Mouse (Mus musculus) spleen, adult 2 months (tissue): ENCODE results near the gene Acsf3. TPM values are rescaled to one million over a fixed set of nuclear protein-coding genes. Genes with fewer than 3 reads are reported as not detected.

Experiments used
- DNase-seq, 2 experiments: peaks; one replicate each; pipeline versions ENCODE4 v3.0.0 to v3.0.0-alpha.2; 2012 to 2021; ENCODE audit warnings: low spot score in 2 of 2, low read depth in 1 of 2
- H3K27ac ChIP-seq: fragments of 200-500 bp; 2 replicates; pipeline ENCODE4 v1.5.1; 2012; ENCODE audit warnings: low read length, inconsistent platforms; ENCODE audit not compliant: insufficient read depth
- H3K27me3 ChIP-seq: fragments of 200-500 bp; 2 replicates; pipeline ENCODE4 v1.6.1; 2012; ENCODE audit warnings: mild to moderate bottlenecking, moderate library complexity, low read length, inconsistent platforms; ENCODE audit not compliant: control insufficient read depth, insufficient read depth
- H3K36me3 ChIP-seq: fragments of 200-500 bp; 2 replicates; pipeline ENCODE4 v1.6.1; 2012; ENCODE audit warnings: mild to moderate bottlenecking, low read length, inconsistent platforms; ENCODE audit not compliant: control insufficient read depth, insufficient read depth
- H3K4me1 ChIP-seq: fragments of 200-500 bp; 2 replicates; pipeline ENCODE4 v1.6.1; 2011; ENCODE audit warnings: inconsistent platforms; ENCODE audit not compliant: control insufficient read depth, insufficient read depth, insufficient read length
- H3K4me3 ChIP-seq: fragments of 200-500 bp; 2 replicates; pipeline ENCODE4 v1.5.1; 2011; ENCODE audit warnings: mild to moderate bottlenecking, inconsistent platforms; ENCODE audit not compliant: insufficient read depth, insufficient read length; ENCODE audit errors: extremely low read depth
- CTCF ChIP-seq: fragments of 200-500 bp; IDR thresholded peaks from 2 replicates; pipeline ENCODE4 v1.5.1; 2011; ENCODE audit warnings: mild to moderate bottlenecking, inconsistent platforms; ENCODE audit not compliant: insufficient read depth, insufficient read length, insufficient replicate concordance; ENCODE audit errors: extremely low read depth
- POLR2A ChIP-seq: fragments of 200-500 bp; IDR thresholded peaks from 2 replicates; pipeline ENCODE4 v1.6.1; 2011; ENCODE audit warnings: low read depth, low read length, inconsistent platforms
- WGBS: fragments of 180-500 bp; shearing (Covaris S2); methylation state at CpG from one replicate; pipeline ENCODE4 v1.1.7; 2018; 5-methylcytosine and 5-hydroxymethylcytosine counted together
- polyA plus RNA-seq: library from polyadenylated mRNA; depleted of rRNA; stranded (reverse); fragments of >200 nt; gene quantifications from 2 replicates; pipeline ENCODE4 v1.2.3, GENCODE M21; 2012

Acsf3 gene
- polyA plus RNA-seq, 1 experiment = 11.1 TPM

DNA sequence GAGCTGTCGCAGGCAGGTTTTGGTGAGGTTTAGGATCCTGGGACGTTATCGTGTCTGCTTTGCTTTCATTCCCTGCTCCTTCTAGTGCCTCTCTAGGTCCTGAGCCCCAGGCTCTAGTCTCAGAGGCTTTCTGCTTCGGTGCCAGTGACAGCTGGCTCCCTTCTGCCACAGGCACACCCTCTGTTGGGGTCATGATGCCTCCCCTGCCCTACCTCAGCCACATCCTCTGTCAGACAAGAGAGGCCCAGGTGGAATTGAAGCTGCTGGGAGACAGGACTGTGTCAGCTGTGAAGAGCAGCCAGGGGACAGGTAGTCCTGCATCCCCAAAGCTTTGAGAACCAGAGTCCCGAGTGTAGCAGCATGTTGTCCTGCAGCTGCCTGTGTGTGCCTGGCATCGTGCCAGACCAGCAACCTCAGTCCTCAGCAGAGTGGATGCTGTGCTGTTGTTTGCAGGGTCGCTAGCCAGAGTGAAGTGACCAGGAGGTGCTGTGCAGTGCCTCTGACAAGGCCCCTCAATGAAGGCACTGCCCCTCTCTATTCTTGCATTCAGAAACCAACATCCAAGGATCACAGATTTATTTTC, 31.8 kb downstream of the Acsf3 start:
- H3K27me3 ChIP-seq = no peaks in the 10 kb centered on the region
- TF ChIP-seq CTCF = no peak
- no peak for TF ChIP-seq POLR2A
- H3K4me3 ChIP-seq = no peak overlapping the region
- WGBS = 74% methylated on average over 7 of the region's 7 CpGs
- peaks cover 6% of the 10 kb centered on the region; the same call in 1 of the 2 replicates for H3K36me3 ChIP-seq
- H3K27ac ChIP-seq = no peak overlapping the region
- DNase-seq = no peak
- no peaks in the 10 kb centered on the region for H3K4me1 ChIP-seq

GRCm38 (mm10) chr8:122807907-122808306, 32.6 kb downstream of the Acsf3 start:
- H3K4me3 ChIP-seq = no peak overlapping the region
- no peak for DNase-seq
- TF ChIP-seq POLR2A (no peak), CTCF (no peak)
- no peak overlapping the region for H3K27ac ChIP-seq
- H3K4me1 ChIP-seq = no peaks in the 10 kb centered on the region
- H3K27me3 ChIP-seq = no peaks in the 10 kb centered on the region
- H3K36me3 ChIP-seq = peaks cover 5% of the 10 kb centered on the region; the same call in 1 of the 2 replicates
- 86% methylated on average over 4 of the region's 4 CpGs for WGBS

DNA sequence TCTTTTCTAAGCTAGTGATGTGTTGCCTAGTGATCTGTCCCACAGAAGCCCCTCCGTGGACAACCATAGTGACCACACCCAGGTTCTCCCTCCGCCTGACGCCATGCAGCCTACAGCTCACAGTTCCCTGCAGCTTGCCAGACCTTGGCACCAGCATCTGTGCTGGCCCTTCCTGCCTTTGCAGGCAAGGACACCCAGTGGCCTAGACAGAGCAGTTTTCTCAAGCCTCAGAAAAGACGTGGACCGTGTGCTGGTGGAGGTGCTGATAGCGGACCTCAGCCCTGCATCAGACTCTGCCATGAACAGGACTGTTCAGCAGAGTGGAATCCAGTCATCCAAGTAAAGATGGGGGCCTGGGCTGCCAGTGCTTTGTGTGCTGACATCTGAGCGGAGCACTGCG, 35.1 kb downstream of the Acsf3 start:
- Histone ChIP-seq H3K4me1 (no peaks in the 10 kb centered on the region), H3K27ac (no peak overlapping the region), H3K27me3 (no peaks in the 10 kb centered on the region), H3K36me3 (peaks cover 6% of the 10 kb centered on the region; the same call in 1 of the 2 replicates), H3K4me3 (no peak overlapping the region)
- WGBS = 89% methylated on average over 8 of the region's 8 CpGs
- DNase-seq = no peak
- TF ChIP-seq POLR2A (no peak), CTCF (no peak)

- H3K27ac ChIP-seq = no peak overlapping the region
- DNase-seq = no peak
- TF ChIP-seq CTCF (no peak), POLR2A (no peak)
- no peaks in the 10 kb centered on the region for H3K4me1 ChIP-seq
- H3K36me3 ChIP-seq = peaks cover 6% of the 10 kb centered on the region; the same call in 1 of the 2 replicates
- no peak overlapping the region for H3K4me3 ChIP-seq
- no peaks in the 10 kb centered on the region for H3K27me3 ChIP-seq
- WGBS = 94% methylated on average over 16 of the region's 16 CpGs
Measured at GRCm38 (mm10) chr8:122811870-122812494, 36.7 kb downstream of the Acsf3 start.

GRCm38 (mm10) chr8:122812610-122813250, 37.4 kb downstream of the Acsf3 start:
- no peak for DNase-seq
- Histone ChIP-seq H3K27ac (no peak overlapping the region), H3K27me3 (no peaks in the 10 kb centered on the region), H3K4me3 (no peak overlapping the region), H3K36me3 (peaks cover 4% of the 10 kb centered on the region; the same call in 1 of the 2 replicates), H3K4me1 (no peaks in the 10 kb centered on the region)
- TF ChIP-seq POLR2A (no peak), CTCF (peak; percentile 30; the same call in 1 of the 2 replicates)
- WGBS = 82% methylated on average over 14 of the region's 14 CpGs

GRCm38 (mm10) chr8:122814608-122815007, 39.3 kb downstream of the Acsf3 start:
- no peak overlapping the region for H3K4me3 ChIP-seq
- H3K27me3 ChIP-seq = no peaks in the 10 kb centered on the region
- peaks cover 4% of the 10 kb centered on the region; the same call in 1 of the 2 replicates for H3K36me3 ChIP-seq
- WGBS = 81% methylated on average over 7 of the region's 7 CpGs
- TF ChIP-seq POLR2A = no peak
- TF ChIP-seq CTCF = no peak
- DNase-seq = no peak
- no peak overlapping the region for H3K27ac ChIP-seq
- H3K4me1 ChIP-seq = no peaks in the 10 kb centered on the region

- no peaks in the 10 kb centered on the region for H3K4me1 ChIP-seq
- H3K4me3 ChIP-seq = no peak overlapping the region
- DNase-seq = no peak
- H3K27me3 ChIP-seq = no peaks in the 10 kb centered on the region
- WGBS = 83% methylated on average over 6 of the region's 6 CpGs
- H3K36me3 ChIP-seq = peaks cover 4% of the 10 kb centered on the region; the same call in 1 of the 2 replicates
- no peak overlapping the region for H3K27ac ChIP-seq
- TF ChIP-seq POLR2A = no peak
- TF ChIP-seq CTCF = no peak
Measured at GRCm38 (mm10) chr8:122816965-122817364, 41.7 kb downstream of the Acsf3 start.
